Mouse (Mus musculus): Measurements from ENCODE around the gene Runx2.

DNA sequence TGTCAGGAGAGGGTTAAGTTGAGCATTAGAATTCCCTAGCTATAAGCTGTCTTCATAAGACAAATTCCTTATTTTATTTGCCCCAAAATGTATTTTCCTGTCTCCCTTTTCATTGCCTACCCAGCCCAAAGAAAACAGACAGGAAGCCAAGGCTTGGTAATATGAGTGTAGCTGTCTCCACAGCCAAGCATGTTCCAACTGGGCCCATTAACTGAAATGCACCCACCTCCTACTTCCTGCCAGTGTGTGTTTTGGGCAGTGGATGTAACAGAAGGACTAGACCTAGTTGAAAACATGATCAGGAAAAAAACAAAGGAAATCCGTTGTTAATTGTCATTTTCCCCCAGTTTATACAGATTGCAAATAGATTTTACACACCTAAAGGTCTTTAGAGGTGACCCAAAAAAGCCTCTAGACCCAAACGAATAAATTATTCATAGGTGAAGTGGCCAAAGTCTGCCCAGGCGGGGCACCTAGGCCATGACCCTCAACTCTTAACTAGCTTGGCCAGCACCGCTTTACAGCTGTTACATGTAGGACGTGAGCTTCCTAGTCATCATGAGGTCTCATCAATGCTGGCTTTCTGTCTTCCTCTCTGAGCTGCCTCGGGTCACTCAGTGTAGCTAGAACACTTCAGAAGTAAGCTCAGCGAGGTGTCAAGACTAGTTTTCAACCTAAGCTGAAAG lies 154.3 kb downstream of the Runx2 start:
- TF ChIP-seq CTCF (IDR thresholded peaks at IDR 0.05; ENCODE audit: extremely low read depth, insufficient read depth, low read length) (no peak), POLR2A (IDR thresholded peaks at IDR 0.05; ENCODE audit: extremely low read depth, insufficient read depth, low read length) (no peak)
